Mouse (Mus musculus) limb, embryonic 10.5 days (tissue): Measurements from ENCODE around the gene Arid5b. TPM values are rescaled to one million over a fixed set of nuclear protein-coding genes. Genes with fewer than 3 reads are reported as not detected.

Experiments used
- DNase-seq: peaks from one replicate; pipeline ENCODE4 v3.0.0-alpha.2; 2017; ENCODE audit warnings: low spot score
- H3K27ac ChIP-seq: fragments of 300-500 bp; sonication (generic); 2 replicates; pipeline ENCODE4 v1.5.1; 2016; ENCODE audit warnings: mild to moderate bottlenecking
- H3K27me3 ChIP-seq: fragments of 300-500 bp; sonication (generic); 2 replicates; pipeline ENCODE4 v1.6.1; 2016; ENCODE audit warnings: low read depth, mild to moderate bottlenecking; ENCODE audit not compliant: poor library complexity, severe bottlenecking
- H3K36me3 ChIP-seq: fragments of 300-500 bp; sonication (generic); 2 replicates; pipeline ENCODE4 v1.6.1; 2016; ENCODE audit warnings: mild to moderate bottlenecking, moderate library complexity
- H3K4me1 ChIP-seq: fragments of 300-500 bp; sonication (generic); 2 replicates; pipeline ENCODE4 v1.6.1; 2016
- H3K4me3 ChIP-seq: fragments of 300-500 bp; sonication (generic); 2 replicates; pipeline ENCODE4 v1.5.1; 2016; ENCODE audit warnings: mild to moderate bottlenecking, moderate library complexity
- H3K9me3 ChIP-seq: fragments of 300-500 bp; sonication (generic); replicated peaks from 2 replicates; pipeline ENCODE4 v1.6.1; 2016; ENCODE audit warnings: mild to moderate bottlenecking
- WGBS: fragments of 180-500 bp; shearing (Covaris S2); methylation state at CpG from one replicate; pipeline ENCODE4 v1.1.7; 2016; 5-methylcytosine and 5-hydroxymethylcytosine counted together
- polyA plus RNA-seq: library from polyadenylated mRNA; unstranded; fragments of >200 nt; fragmentation: Nextera tagmentation; extraction: Ambion mirVana; gene quantifications from 2 replicates; pipeline ENCODE4 v1.2.1, GENCODE M21; 2016

Arid5b gene
- polyA plus RNA-seq, 1 experiment from 2014 or later: 32.9 TPM

DNA sequence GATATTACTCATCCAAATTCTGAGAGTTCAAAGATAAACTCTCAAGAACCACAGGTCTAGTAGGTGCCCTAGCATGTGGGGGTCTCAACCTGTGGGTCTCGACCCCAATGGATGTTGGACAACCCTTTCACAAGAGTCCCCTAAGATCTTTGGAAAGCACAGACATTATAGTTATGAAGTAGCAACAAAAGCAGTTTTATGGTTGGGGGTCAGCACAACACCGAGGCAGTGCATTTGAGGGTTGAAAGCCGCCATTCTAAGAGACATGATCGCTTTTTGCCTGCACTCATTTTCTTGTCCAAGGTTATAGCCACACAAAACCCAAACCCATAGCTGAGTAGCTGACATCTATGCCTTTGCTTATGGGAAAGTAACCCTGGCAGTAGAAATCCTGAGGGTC, 105.6 kb downstream of the Arid5b start:
- H3K27me3 ChIP-seq: no peaks in the 10 kb centered on the region
- H3K36me3 ChIP-seq: peaks cover 21% of the 10 kb centered on the region
- 87% methylated on average over 4 of the region's 4 CpGs for WGBS
- peaks cover 42% of the 10 kb centered on the region for H3K4me1 ChIP-seq
- DNase-seq: no peak
- H3K27ac ChIP-seq: no peak overlapping the region
- no peaks in the 10 kb centered on the region for H3K9me3 ChIP-seq
- no peak overlapping the region for H3K4me3 ChIP-seq

DNA sequence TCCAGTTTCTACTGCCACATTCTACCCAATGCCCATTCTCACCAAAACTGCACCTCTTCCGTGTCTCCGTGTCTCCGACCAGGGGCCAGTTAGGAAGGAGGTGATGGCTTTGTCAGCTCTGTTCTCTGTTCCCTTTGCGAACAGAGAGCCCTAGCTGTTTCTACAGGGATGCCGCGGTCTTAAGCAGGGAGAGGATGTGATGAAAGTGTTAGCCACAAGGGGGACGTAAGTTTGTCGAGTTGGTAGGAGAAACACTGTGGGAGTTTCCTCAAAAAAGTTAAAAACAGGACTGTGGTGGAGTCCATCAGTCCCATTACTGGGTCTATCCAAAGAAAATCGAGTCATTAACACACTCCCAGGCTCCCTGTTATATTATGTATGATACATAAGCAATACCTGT, 106.6 kb downstream of the Arid5b start:
- H3K4me1 ChIP-seq: peaks cover 45% of the 10 kb centered on the region
- no peak overlapping the region for H3K4me3 ChIP-seq
- H3K27ac ChIP-seq: no peak overlapping the region
- WGBS: 59% methylated on average over 9 of the region's 9 CpGs
- peaks cover 17% of the 10 kb centered on the region for H3K36me3 ChIP-seq
- DNase-seq: no peak
- H3K27me3 ChIP-seq: no peaks in the 10 kb centered on the region
- H3K9me3 ChIP-seq: no peaks in the 10 kb centered on the region

DNA sequence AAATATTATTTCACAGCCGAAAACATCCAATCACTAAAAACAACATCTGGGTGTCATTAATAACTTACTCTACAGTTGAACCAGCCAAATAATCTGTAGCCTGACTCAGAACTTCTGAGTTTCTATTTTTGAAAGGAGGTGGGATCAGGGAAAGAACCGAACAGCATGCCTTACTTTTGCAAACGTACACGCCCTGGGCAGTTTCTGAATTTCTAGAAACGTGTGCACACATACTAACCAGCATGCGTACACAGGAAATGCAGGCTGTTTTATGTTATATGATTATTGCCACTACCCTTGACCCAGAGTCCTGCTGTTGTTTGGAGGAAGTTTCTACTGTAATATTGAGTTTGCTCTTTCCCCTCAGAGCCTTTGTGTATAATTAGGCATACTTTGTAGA, 109.9 kb downstream of the Arid5b start:
- no peaks in the 10 kb centered on the region for H3K9me3 ChIP-seq
- WGBS: 82% methylated on average over 6 of the region's 6 CpGs
- H3K36me3 ChIP-seq: no peaks in the 10 kb centered on the region
- H3K4me3 ChIP-seq: no peak overlapping the region
- H3K27ac ChIP-seq: 0 out of 2 replicates have a peak overlapping the region, but pooled peaks have one; percentile 14
- no peak for DNase-seq
- H3K27me3 ChIP-seq: no peaks in the 10 kb centered on the region
- H3K4me1 ChIP-seq: peaks cover 58% of the 10 kb centered on the region

DNA sequence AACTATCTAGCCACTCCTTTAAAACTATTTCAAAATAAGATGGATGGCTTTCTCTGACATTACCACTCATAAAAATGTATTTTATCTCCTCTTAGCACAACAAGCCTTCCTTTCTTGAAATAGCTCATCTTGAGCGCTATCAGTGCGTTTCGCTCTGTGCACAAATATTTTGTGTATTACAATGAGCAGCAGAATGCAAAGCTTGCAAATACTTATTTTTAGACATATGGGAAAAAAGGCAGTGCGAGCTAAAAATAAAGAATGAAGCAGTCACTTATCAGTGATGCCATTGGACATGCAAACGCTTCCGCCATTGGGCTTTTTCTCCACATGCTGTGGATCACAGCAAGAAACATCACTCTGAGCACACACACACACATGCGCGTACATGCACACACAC, 110.4 kb downstream of the Arid5b start:
- 93% methylated on average over 8 of the region's 8 CpGs for WGBS
- Histone ChIP-seq H3K9me3 (no peaks in the 10 kb centered on the region), H3K27ac (no peak overlapping the region), H3K27me3 (no peaks in the 10 kb centered on the region), H3K4me3 (no peak overlapping the region), H3K4me1 (peaks cover 55% of the 10 kb centered on the region), H3K36me3 (no peaks in the 10 kb centered on the region)
- no peak for DNase-seq

DNA sequence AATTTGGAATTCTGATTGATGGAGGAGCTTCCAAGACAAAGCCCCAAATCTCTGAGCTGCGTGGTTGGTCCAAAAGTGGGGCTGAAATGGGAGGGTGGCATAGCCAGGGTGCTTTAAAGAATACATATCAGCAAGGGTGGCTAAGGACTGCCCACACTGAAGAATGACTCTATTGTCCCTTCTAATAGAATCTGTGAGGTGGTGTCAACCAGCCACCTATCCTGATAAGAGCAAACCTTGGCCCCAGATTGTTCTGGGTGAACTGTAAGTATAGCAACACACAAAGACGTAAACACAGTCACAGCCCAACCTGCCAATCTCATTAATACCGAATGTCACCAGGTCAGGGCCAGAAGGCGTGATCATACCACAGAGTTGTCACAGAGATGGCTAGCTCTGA, 111.4 kb downstream of the Arid5b start:
- WGBS: 68% methylated on average over 4 of the region's 4 CpGs
- Histone ChIP-seq H3K27me3 (no peaks in the 10 kb centered on the region), H3K4me1 (peaks cover 55% of the 10 kb centered on the region), H3K36me3 (no peaks in the 10 kb centered on the region), H3K9me3 (no peaks in the 10 kb centered on the region), H3K27ac (peak overlapping the region; percentile 56; the same call in 1 of the 2 replicates), H3K4me3 (no peak overlapping the region)
- no peak for DNase-seq

DNA sequence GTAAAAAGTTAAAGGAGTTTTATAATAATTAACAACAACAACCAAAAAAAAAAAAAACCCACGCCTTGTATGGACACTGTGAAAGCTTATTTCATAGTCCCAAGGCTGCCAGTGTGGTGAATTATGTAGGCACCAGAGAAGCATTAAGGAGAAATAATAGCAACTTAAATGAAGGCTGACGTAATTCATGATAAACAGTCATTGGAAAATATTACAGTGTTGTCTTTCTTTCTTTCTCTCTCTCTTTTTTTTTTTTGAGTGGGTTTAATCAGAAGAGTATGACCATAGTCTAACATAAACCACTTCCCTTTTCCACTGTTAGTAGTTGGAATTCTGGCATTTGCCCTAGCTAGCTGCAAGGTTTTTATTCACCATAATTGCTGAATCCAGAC, 111.8 kb downstream of the Arid5b start:
- Histone ChIP-seq H3K27ac (0 out of 2 replicates have a peak overlapping the region, but pooled peaks have one; percentile 56), H3K27me3 (no peaks in the 10 kb centered on the region), H3K4me3 (no peak overlapping the region), H3K4me1 (peaks cover 55% of the 10 kb centered on the region), H3K9me3 (no peaks in the 10 kb centered on the region), H3K36me3 (no peaks in the 10 kb centered on the region)
- DNase-seq: no peak
- WGBS: 67% methylated on average over 2 of the region's 2 CpGs

DNA sequence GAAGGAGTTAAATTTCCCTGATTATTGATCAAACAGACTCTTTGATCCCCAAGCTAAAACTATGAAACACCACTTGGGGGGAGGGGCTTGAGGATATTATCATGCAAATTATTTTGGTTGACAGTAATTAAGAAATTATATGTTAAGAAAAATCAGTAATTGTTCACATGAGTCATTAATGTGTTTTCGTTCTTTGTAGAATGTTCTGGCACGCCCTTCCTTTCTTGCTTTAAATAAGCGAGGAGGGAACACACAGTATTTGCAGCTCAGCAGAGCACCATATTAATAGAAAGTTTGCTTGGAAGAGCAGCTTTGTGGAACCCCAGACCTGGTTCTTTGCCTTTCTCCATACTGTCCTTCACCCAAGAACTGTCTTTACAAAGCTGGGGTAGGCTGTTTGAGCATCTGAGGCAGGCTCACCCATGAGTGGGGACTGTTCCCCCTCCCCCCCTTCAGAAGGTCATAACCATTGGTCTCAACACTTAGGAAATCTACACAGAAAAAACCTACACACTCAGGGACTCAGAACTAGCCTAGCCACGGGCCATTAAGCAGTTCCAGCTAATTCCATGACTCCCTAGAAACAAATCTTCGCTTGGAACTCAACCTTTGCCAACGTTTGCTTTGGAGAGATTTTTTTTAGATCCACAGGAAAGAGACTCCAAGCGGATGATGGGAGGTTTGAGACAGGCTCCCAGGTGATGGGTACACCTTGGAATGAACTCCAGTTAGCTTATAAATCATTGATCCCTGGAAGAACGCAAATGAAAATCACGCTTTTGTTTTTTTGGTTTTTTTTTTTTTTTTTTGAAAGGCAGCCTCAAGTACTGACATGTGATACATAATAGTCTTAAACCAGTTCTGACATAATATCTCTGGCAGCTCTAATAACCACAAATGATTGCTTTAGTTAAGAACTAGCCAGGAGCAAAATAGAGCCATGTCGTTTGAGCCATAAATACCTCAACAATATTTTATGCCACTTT, 112.5 kb downstream of the Arid5b start:
- Histone ChIP-seq H3K36me3 (peaks cover 5% of the 10 kb centered on the region; the same call in 1 of the 2 replicates), H3K27ac (peak overlapping the region; percentile 72), H3K4me3 (no peak overlapping the region), H3K9me3 (no peaks in the 10 kb centered on the region), H3K27me3 (no peaks in the 10 kb centered on the region), H3K4me1 (peaks cover 53% of the 10 kb centered on the region)
- DNase-seq: no peak
- whole genome bisulfite sequencing: 59% methylated on average over 10 of the region's 10 CpGs

DNA sequence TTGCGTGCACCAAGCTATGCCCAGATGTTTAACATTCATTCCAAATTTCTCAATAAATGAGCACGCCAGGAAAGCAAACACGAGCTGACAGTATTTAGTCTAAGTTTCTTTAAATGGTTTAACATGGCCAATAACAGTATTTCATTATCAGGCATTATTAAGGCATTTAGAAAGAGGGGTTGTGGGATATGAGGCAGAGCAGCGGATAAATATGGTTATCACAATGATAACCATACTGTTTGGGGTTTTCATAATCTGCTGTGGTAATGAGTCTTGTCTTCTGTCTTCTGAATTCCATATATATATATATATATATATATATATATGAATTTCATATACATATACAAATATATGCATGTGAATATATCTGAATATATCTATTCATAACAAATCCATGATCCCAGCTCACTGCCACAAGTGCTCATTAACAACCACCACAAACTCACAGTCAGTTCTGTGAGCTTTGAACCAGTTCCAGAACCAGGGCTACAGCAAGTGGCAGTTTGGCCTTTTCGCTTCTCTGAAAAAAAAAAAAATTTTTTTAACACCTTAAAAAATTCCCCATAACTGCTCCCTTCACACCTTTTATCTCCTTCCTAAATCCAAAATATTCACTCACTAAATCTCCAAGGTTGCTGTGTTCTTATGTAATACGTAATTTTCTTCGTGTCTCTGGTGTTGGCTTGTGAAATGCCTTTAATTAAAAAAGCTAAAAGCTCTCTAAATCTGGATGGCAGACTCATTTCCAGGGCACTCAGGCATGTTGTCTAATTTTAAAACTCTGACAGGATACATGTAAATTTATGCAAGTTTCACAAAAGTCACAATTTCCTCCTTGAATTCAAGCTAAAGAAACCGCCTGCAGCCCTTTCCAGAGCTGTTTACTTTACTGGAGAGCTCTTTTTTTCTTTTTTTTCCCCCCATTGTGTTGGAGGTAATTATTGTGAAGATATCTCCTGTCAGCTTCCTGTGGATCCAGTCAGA, 113.5 kb downstream of the Arid5b start:
- DNase-seq: no peak
- Histone ChIP-seq H3K4me3 (no peak overlapping the region), H3K36me3 (peaks cover 5% of the 10 kb centered on the region; the same call in 1 of the 2 replicates), H3K27ac (no peak overlapping the region), H3K9me3 (no peaks in the 10 kb centered on the region), H3K4me1 (peaks cover 49% of the 10 kb centered on the region), H3K27me3 (no peaks in the 10 kb centered on the region)
- WGBS: 80% methylated on average over 8 of the region's 8 CpGs

DNA sequence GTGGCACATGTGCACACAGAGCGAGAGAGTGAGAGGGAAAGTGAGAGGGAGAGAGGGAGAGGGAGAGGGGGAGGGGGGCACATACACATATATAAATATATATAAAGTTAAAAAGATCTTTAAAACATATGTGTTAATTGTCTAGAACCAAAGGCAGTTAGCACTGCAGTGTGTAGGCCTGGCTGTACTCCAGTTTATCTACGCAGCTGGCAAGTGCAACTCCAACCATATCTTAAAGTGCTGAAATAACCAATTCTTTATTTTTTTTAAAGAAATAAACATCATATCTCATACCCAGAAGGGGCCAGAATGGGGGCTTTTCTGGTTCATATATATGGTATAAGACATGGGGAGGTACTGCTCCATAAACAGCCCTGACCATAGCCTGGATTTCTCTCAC, 114.4 kb downstream of the Arid5b start:
- no peak for DNase-seq
- peaks cover 42% of the 10 kb centered on the region for H3K4me1 ChIP-seq
- H3K27ac ChIP-seq: no peak overlapping the region
- H3K36me3 ChIP-seq: peaks cover 5% of the 10 kb centered on the region; the same call in 1 of the 2 replicates
- no peak overlapping the region for H3K4me3 ChIP-seq
- no peaks in the 10 kb centered on the region for H3K9me3 ChIP-seq
- WGBS: 95% methylated on average over 2 of the region's 2 CpGs
- no peaks in the 10 kb centered on the region for H3K27me3 ChIP-seq

DNA sequence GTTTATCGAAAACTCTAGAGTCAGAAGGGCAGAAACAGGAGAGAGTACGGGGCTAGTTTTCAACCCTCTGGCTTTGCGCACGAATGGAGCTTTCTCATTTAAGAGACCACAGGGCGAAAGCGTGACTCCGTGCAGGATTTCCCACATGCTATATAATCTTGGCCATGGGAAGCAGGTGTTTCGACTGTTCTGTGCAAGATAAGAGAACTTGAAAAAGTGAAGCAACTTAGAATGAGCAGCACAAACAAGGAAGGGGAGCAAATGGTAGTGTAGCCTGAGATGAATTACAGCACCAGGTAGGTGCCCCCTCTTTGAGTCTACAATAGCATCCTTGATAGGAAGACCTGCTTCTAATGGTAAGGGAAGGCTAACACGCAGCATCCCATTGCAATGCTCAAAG, 118.8 kb downstream of the Arid5b start:
- Histone ChIP-seq H3K4me3 (no peak overlapping the region), H3K27me3 (no peaks in the 10 kb centered on the region), H3K9me3 (no peaks in the 10 kb centered on the region), H3K36me3 (peaks cover 5% of the 10 kb centered on the region; the same call in 1 of the 2 replicates), H3K27ac (no peak overlapping the region), H3K4me1 (peaks cover 29% of the 10 kb centered on the region)
- 98% methylated on average over 9 of the region's 9 CpGs for WGBS
- DNase-seq: no peak

DNA sequence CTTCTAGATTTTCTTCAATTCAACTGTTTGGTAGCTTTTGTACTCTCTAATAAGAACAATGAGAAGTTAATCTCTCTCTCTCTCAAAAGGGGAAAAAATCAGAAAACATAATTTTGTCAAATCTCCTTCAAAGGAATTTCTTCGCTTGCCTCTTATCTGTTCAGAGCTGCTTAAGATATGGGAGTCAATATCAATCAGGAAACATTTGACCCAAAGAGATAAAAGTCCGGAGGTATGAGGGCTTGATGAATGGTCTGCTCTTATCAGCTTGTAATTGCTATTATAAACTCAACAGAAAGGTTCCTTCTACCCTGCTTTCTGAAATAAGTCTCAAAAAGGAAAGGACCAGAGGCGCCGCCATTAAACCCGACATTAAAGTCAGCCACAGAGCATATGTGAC, 120.0 kb downstream of the Arid5b start:
- Histone ChIP-seq H3K4me1 (peaks cover 29% of the 10 kb centered on the region), H3K4me3 (no peak overlapping the region), H3K9me3 (no peaks in the 10 kb centered on the region), H3K36me3 (peaks cover 7% of the 10 kb centered on the region; the same call in 1 of the 2 replicates), H3K27ac (no peak overlapping the region), H3K27me3 (no peaks in the 10 kb centered on the region)
- no peak for DNase-seq
- 79% methylated on average over 5 of the region's 5 CpGs for WGBS

DNA sequence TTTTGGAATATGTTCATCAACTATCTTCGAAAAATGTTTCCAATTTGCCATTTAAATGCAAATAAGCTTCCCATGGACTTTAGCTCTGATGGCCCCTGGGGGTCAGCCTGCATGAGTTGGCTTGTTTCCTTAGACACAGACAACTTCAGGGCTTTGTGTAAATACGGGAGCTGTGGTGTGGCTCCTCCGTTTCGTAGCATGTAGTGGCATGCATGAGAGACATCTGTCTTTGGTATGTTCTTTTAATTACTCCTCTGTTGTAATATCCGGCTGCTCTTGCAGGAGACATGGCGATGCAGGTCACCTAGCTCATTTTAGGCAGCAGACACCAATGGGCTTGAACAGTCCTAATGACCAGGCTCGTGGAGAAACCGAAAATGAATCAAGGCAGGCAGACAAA, 121.0 kb downstream of the Arid5b start:
- Histone ChIP-seq H3K27me3 (no peaks in the 10 kb centered on the region), H3K9me3 (no peaks in the 10 kb centered on the region), H3K4me1 (peaks cover 29% of the 10 kb centered on the region), H3K36me3 (peaks cover 11% of the 10 kb centered on the region; the same call in 1 of the 2 replicates), H3K4me3 (no peak overlapping the region), H3K27ac (peak overlapping the region; percentile 21; the same call in 1 of the 2 replicates)
- DNase-seq: no peak
- WGBS: 57% methylated on average over 8 of the region's 8 CpGs
